Mouse (Mus musculus) liver, embryonic 16.5 days (tissue): ENCODE results near the gene Dnajc14. TPM values are rescaled to one million over a fixed set of nuclear protein-coding genes. Genes with fewer than 3 reads are reported as not detected.
"Not testable (repeated sequence)": the region's sequence is repeated elsewhere in the genome, so short reads cannot be mapped to it uniquely, and the experiment has no call there.

Experiments used
- ATAC-seq: fragments of 200-750 bp; cut with Nextera tagmentation; 2 replicates; pipeline ENCODE4 v1.8.0; 2017; ENCODE audit warnings: low read depth, mild to moderate bottlenecking, moderate number of reproducible peaks, moderate library complexity
- H3K27ac ChIP-seq: fragments of 300-500 bp; sonication (generic); 2 replicates; pipeline ENCODE4 v1.5.1; 2014; ENCODE audit warnings: mild to moderate bottlenecking, low read length
- H3K27me3 ChIP-seq: fragments of 300-500 bp; sonication (generic); 2 replicates; pipeline ENCODE4 v1.6.1; 2014; ENCODE audit warnings: low read depth, low read length, mixed read lengths; ENCODE audit not compliant: control insufficient read depth, insufficient read depth
- H3K36me3 ChIP-seq: fragments of 300-500 bp; sonication (generic); 2 replicates; pipeline ENCODE4 v1.6.1; 2014; ENCODE audit warnings: mild to moderate bottlenecking; ENCODE audit not compliant: control insufficient read depth, insufficient read depth
- H3K4me1 ChIP-seq: fragments of 300-500 bp; sonication (generic); 2 replicates; pipeline ENCODE4 v1.6.1; 2014; ENCODE audit warnings: low read depth, low read length, mixed read lengths; ENCODE audit not compliant: control insufficient read depth
- H3K4me2 ChIP-seq: fragments of 300-500 bp; sonication (generic); 2 replicates; pipeline ENCODE4 v1.6.1; 2014; ENCODE audit warnings: low read depth, low read length, mixed read lengths
- H3K4me3 ChIP-seq: fragments of 300-500 bp; sonication (generic); 2 replicates; pipeline ENCODE4 v1.5.1; 2014; ENCODE audit warnings: low read depth, mild to moderate bottlenecking, low read length
- H3K9ac ChIP-seq: fragments of 300-500 bp; sonication (generic); 2 replicates; pipeline ENCODE4 v1.6.1; 2014; ENCODE audit warnings: low read depth, low read length
- H3K9me3 ChIP-seq: fragments of 300-500 bp; sonication (generic); replicated peaks from 2 replicates; pipeline ENCODE4 v1.6.1; 2016; ENCODE audit warnings: low read length; ENCODE audit not compliant: control insufficient read depth
- WGBS: fragments of 180-500 bp; shearing (Covaris S2); extraction: QIAGEN DNeasy Blood & Tissue Kit; methylation state at CpG from one replicate; pipeline ENCODE4 v1.1.7; 2014; ENCODE audit not compliant: insufficient replicate concordance; 5-methylcytosine and 5-hydroxymethylcytosine counted together
- polyA plus RNA-seq: library from polyadenylated mRNA; unstranded; fragments of >200 nt; fragmentation: Nextera tagmentation; extraction: Ambion mirVana; gene quantifications from 2 replicates; pipeline ENCODE4 v1.2.1, GENCODE M21; 2015

The Dnajc14 gene
- polyA plus RNA-seq, 1 experiment from 2014 or later = 18.8 TPM

DNA sequence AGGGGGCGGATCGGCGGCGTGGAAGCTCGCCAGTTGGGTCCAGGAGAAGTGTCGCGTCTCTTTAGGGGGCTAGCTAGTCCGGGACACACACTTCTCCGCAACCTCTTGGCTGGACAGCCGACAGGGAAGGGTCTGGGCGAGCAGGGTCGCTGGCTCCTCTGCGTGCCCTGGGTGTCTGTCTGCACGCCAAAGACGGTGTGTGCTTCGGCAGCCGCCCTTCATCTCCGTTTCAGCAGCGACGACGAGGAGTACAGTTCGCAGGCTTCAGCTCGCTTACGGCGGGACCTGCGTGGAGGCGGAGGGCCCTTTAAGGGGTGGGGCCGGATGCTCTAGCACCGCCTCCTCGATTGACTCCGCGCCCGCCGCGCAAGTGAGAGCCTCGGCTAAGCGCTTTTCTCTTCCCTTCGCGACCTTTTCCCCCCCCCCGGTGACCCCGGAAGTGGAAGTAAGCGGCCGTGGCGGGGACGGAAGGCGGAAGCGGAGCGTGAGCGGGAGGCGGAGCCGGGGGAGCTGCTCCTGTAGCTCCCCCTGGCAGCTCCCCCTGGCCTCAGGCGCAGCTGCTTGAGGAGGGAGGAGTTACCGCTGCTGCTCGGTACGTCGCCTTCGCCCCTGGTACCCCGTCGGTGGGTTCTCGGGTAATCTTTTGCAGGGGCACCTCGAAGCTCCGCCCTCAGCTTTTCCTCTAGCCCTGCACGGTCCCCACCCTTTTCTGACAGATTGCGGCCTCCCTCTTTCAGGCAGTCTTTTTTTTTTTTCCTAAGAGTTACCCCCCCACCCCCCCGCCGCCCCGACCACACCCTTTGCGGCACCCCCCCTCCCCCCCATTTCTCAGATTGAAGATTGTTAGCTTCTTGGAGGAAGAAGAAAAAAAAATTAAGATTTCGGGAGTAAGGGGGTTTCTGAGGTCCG lies 1.5 kb downstream of the Dnajc14 start:
- Histone ChIP-seq H3K4me2 (peak overlapping the region; percentile 69), H3K27ac (peak overlapping the region; percentile 71), H3K9me3 (no peaks in the 10 kb centered on the region), H3K4me3 (peak overlapping the region; percentile 65), H3K27me3 (no peaks in the 10 kb centered on the region; the same call in none of the 2 replicates), H3K36me3 (no peaks in the 10 kb centered on the region; the same call in 1 of the 2 replicates), H3K4me1 (peaks cover 36% of the 10 kb centered on the region), H3K9ac (peak overlapping the region; percentile 64)
- WGBS = under 1% methylated on average over 63 of the region's 70 CpGs
- ATAC-seq = peak; percentile 96

DNA sequence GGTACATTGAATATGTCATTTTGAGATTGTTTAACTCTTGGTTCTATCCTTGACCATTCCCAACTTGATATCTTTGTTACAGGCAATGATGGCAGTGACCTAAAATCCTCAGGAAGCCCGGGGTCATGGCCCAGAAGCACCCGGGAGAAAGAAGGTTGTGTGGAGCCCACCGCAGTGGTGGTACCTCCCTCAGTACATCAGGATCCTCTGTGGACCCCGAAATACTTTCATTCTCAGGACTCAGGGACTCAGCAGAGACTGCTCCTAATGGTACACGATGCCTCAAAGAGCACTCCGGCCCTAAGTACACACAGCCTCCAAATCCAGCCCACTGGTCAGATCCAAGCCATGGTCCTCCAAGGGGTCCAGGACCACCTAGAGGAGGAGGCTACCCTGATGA lies 2.2 kb downstream of the Dnajc14 start:
- H3K4me1 ChIP-seq = peaks cover 36% of the 10 kb centered on the region
- no peak overlapping the region; the same call in 1 of the 2 replicates for H3K27ac ChIP-seq
- H3K4me3 ChIP-seq = peak overlapping the region; percentile 65
- no peaks in the 10 kb centered on the region for H3K9me3 ChIP-seq
- peak overlapping the region; percentile 64 for H3K9ac ChIP-seq
- no peaks in the 10 kb centered on the region; the same call in none of the 2 replicates for H3K27me3 ChIP-seq
- no peak for ATAC-seq
- H3K36me3 ChIP-seq = no peaks in the 10 kb centered on the region; the same call in 1 of the 2 replicates
- peak overlapping the region; percentile 69 for H3K4me2 ChIP-seq
- 52% methylated on average over 6 of the region's 6 CpGs for WGBS

DNA sequence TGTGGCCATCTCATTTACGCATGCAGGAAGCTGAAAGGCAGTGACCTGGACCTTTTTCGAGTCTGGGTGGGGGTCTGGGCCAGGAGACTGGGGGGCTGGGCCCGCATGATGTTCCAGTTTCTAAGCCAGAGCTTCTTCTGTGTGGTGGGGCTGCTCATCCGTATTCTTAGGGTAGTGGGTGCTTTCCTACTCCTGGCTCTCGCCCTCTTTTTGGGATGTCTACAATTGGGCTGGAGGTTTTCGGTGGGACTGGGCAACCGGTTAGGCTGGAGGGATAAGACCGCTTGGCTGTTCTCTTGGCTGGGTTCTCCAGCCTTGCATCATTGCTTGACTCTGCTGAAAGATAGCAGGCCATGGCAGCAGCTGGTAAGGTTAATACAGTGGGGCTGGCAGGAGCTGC lies 3.2 kb downstream of the Dnajc14 start:
- ATAC-seq = no peak
- 79% methylated on average over 8 of the region's 8 CpGs for WGBS
- no peaks in the 10 kb centered on the region for H3K9me3 ChIP-seq
- peaks cover 36% of the 10 kb centered on the region for H3K4me1 ChIP-seq
- peak overlapping the region; percentile 69 for H3K4me2 ChIP-seq
- H3K4me3 ChIP-seq = peak overlapping the region; percentile 65
- H3K36me3 ChIP-seq = no peaks in the 10 kb centered on the region; the same call in 1 of the 2 replicates
- peak overlapping the region; percentile 37; the same call in 1 of the 2 replicates for H3K9ac ChIP-seq
- no peaks in the 10 kb centered on the region; the same call in none of the 2 replicates for H3K27me3 ChIP-seq
- no peak overlapping the region for H3K27ac ChIP-seq

DNA sequence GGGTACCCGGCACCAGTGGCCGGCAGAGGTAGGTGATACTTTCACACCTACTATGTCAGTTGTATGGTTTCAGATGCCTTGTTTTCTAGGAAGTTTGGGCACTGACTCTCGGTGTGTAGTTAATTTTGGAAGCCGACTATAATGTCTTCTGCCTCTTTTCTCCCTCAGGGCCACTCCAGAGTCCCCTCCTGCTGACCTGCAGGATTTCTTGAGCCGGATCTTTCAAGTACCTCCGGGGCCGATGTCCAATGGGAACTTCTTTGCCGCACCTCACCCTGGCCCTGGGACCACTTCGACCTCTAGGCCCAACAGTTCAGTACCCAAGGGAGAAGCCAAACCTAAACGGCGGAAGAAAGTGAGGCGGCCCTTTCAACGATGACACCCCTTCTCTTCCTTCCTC lies 13.2 kb downstream of the Dnajc14 start, which contains the start of gene Sarnp:
Sarnp (plus strand) TSS at position 301 of the 400 bp plus-strand sequence.
- H3K27ac ChIP-seq = no peak within 1 kb of the TSS
- H3K4me3 ChIP-seq = no peak within 1 kb of the TSS
- peaks cover 8% of the 10 kb centered on the region for H3K4me1 ChIP-seq
- H3K9ac ChIP-seq = no peak within 1 kb of the TSS
- H3K27me3 ChIP-seq = no peaks in the 10 kb centered on the region
- WGBS = 84% methylated on average over 13 of the region's 13 CpGs
- peaks cover 36% of the 10 kb centered on the region for H3K36me3 ChIP-seq
- no peaks in the 10 kb centered on the region for H3K9me3 ChIP-seq
- ATAC-seq = no peak
- H3K4me2 ChIP-seq = no peak within 1 kb of the TSS

DNA sequence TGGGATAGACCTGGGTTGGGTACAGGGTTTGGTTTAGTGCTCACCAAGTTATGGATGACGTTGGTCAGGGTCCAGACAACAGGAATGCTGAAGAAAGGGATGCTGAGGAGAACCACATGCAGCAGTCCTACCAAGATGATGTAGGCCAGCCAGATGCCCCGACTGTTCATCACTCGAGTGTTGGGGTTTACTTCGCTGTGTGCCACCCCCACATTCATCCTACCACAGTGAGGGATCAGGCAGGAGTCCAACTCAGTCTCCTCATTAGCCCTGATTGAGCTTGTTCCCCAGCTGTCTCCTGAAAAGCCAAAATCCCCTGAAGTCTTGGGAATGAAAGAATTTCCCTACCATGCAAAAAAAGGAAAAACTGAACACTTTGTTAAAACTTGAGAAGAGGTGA lies 16.4 kb downstream of the Dnajc14 start:
- WGBS = 80% methylated on average over 4 of the region's 4 CpGs
- Histone ChIP-seq H3K27me3 (no peaks in the 10 kb centered on the region), H3K4me3 (peak overlapping the region; percentile 91; the same call in 1 of the 2 replicates), H3K4me1 (peaks cover 18% of the 10 kb centered on the region), H3K9ac (no peak overlapping the region), H3K4me2 (peak overlapping the region; percentile 86), H3K36me3 (peaks cover 28% of the 10 kb centered on the region), H3K9me3 (no peaks in the 10 kb centered on the region), H3K27ac (no peak overlapping the region)
- ATAC-seq = no peak

DNA sequence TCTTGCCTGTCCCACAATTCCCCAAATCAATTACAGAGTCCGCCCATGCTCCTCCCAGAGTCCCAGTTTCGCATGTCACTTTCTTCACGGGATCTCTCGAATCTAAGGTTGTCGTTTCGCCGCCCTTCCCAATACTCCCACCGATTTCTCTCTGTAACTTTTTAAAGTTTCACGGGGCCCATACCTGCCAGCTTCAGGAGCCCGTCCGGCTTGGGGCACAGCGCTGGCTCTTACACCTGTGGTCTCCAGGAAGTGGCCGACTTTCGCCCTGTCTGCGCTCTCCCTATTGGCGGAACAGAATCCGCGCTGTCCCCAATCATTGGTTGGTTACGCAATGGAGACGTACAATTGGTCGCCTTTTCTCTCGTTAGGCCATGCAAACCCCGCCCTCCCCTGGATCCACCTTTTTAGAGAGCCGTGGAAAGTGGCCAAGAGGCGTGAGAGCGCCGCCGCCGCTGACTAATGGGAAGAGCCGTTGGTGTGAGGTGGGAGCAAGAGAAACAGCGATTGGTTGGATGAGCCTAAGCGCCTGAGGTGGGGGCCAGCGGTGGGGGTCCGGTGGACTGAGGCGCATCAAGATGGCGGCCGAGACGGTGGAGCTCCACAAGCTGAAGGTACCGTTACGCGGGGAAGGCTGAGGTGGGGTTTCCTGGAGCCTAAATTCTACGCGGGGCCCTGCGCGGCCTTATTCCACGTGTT lies 17.6 kb downstream of the Dnajc14 start, which contains the start of gene Ormdl2:
Ormdl2 (minus strand) TSS at position 288 of the 699 bp plus-strand sequence.
- Histone ChIP-seq H3K4me2 (peak within 1 kb of the TSS; percentile 86), H3K36me3 (peaks cover 20% of the 10 kb centered on the region), H3K9ac (peak within 1 kb of the TSS; percentile 82), H3K27me3 (no peaks in the 10 kb centered on the region), H3K27ac (peak within 1 kb of the TSS; percentile 76), H3K9me3 (no peaks in the 10 kb centered on the region), H3K4me1 (peaks cover 18% of the 10 kb centered on the region), H3K4me3 (peak within 1 kb of the TSS; percentile 91)
- WGBS = under 1% methylated on average over 46 of the region's 46 CpGs
- ATAC-seq = peak; percentile 98

DNA sequence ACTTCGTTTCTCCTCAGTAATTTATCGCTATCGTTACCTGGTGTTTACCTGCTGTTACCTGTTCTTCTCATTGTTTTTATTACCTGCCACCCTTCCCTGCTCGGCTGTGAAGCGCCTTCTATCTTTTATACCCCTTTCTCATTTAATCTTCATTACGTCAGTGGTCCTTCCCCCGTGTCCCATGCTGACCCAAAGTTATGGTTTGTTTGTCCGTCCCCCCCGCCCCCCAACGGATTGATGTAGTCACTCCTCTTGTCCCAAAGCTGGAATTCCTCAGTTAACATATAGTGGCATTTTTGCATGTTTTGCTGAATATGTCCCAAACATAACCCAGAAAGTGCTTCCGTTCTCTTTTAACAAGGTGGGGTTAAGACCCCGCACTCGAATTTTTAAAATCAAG lies 18.3 kb downstream of the Dnajc14 start:
- no peaks in the 10 kb centered on the region for H3K9me3 ChIP-seq
- WGBS = 2% methylated on average over 13 of the region's 13 CpGs
- H3K27me3 ChIP-seq = no peaks in the 10 kb centered on the region
- H3K9ac ChIP-seq = peak overlapping the region; percentile 82
- H3K4me1 ChIP-seq = peaks cover 18% of the 10 kb centered on the region
- ATAC-seq = no peak
- H3K27ac ChIP-seq = peak overlapping the region; percentile 76
- peak overlapping the region; percentile 91 for H3K4me3 ChIP-seq
- peak overlapping the region; percentile 84 for H3K4me2 ChIP-seq
- H3K36me3 ChIP-seq = peaks cover 14% of the 10 kb centered on the region

DNA sequence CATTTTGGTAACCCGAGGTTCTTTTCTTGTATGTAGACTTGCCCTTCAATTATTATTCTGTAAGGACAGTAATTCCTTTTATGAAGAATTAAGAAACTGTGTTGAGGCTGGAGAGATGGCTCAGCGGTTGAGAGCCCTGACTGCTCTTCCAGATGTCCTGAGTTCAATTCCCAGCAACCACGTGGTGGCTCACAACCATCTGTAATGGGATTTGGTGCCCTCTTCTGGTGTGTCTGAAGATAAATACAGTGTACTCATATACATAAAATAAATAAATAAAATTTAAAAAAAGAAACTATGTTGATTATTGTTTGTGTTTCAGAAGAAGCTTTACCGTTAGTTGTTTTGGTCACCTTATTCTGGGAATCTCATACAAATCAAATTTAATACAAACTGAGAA lies 19.2 kb downstream of the Dnajc14 start:
- ATAC-seq, H3K27ac ChIP-seq, H3K9me3 ChIP-seq, H3K27me3 ChIP-seq, H3K36me3 ChIP-seq: not testable (repeated sequence)
- peak overlapping the region; percentile 91 for H3K4me3 ChIP-seq
- H3K4me2 ChIP-seq = peak overlapping the region; percentile 84
- H3K9ac ChIP-seq = peak overlapping the region; percentile 82
- 72% methylated on average over 4 of the region's 4 CpGs for WGBS
- H3K4me1 ChIP-seq = peaks cover 18% of the 10 kb centered on the region
